Mouse (Mus musculus) Muller cell, postnatal 12 days (primary cell): ENCODE measurements around the gene Cab39l.
A peak's percentile ranks its signal among the peaks of the same experiment; 100 is the strongest.

Source experiments
- DNase-seq: peaks from one replicate; pipeline ENCODE4 v3.0.0-alpha.2; 2015; ENCODE audit errors: inconsistent ontology term

Cab39l gene

GRCm38 (mm10) chr14:59506139-59506538, 65.4 kb downstream of the Cab39l start:
- no peak for DNase-seq

GRCm38 (mm10) chr14:59513922-59514444, 73.2 kb downstream of the Cab39l start:
- no peak for DNase-seq

- no peak for DNase-seq
Measured at GRCm38 (mm10) chr14:59525843-59526242, 85.1 kb downstream of the Cab39l start.

GRCm38 (mm10) chr14:59530801-59531200, 90.0 kb downstream of the Cab39l start:
- no peak for DNase-seq

GRCm38 (mm10) chr14:59532986-59533385, 92.2 kb downstream of the Cab39l start:
- DNase-seq: no peak

- no peak for DNase-seq
Measured at GRCm38 (mm10) chr14:59533908-59534307, 93.1 kb downstream of the Cab39l start.

- no peak for DNase-seq
Measured at GRCm38 (mm10) chr14:59537829-59538432, 97.2 kb downstream of the Cab39l start.

- no peak for DNase-seq
Measured at GRCm38 (mm10) chr14:59540230-59540629, 99.5 kb downstream of the Cab39l start.

- no peak for DNase-seq
Measured at GRCm38 (mm10) chr14:59540761-59541160, 100.0 kb downstream of the Cab39l start.

- no peak for DNase-seq
Measured at GRCm38 (mm10) chr14:59543158-59543826, 102.5 kb downstream of the Cab39l start.

GRCm38 (mm10) chr14:59543956-59544355, 103.2 kb downstream of the Cab39l start:
- DNase-seq: no peak

- no peak for DNase-seq
Measured at GRCm38 (mm10) chr14:59546162-59546880, 105.5 kb downstream of the Cab39l start.

GRCm38 (mm10) chr14:59547530-59547929, 106.8 kb downstream of the Cab39l start:
- no peak for DNase-seq

GRCm38 (mm10) chr14:59548532-59548931, 107.8 kb downstream of the Cab39l start:
- no peak for DNase-seq

GRCm38 (mm10) chr14:59549106-59549505, 108.3 kb downstream of the Cab39l start:
- no peak for DNase-seq

- no peak for DNase-seq
Measured at GRCm38 (mm10) chr14:59550841-59551240, 110.1 kb downstream of the Cab39l start.

GRCm38 (mm10) chr14:59551956-59552355, 111.2 kb downstream of the Cab39l start:
- no peak for DNase-seq

- DNase-seq: no peak
Measured at GRCm38 (mm10) chr14:59554025-59554424, 113.3 kb downstream of the Cab39l start.

- no peak for DNase-seq
Measured at GRCm38 (mm10) chr14:59555018-59555417, 114.2 kb downstream of the Cab39l start.

- peak; percentile 55 for DNase-seq
Measured at GRCm38 (mm10) chr14:59555928-59556531, 115.3 kb downstream of the Cab39l start.

- no peak for DNase-seq
Measured at GRCm38 (mm10) chr14:59557071-59557470, 116.3 kb downstream of the Cab39l start.

- peak; percentile 42 for DNase-seq
Measured at GRCm38 (mm10) chr14:59557886-59558285, 117.1 kb downstream of the Cab39l start.
